Mouse (Mus musculus) left cerebral cortex, postnatal 14 days (tissue): ENCODE results near the gene Ssc5d. TPM values are rescaled to one million over a fixed set of nuclear protein-coding genes. Genes with fewer than 3 reads are reported as not detected.
"Not testable (repeated sequence)": the region's sequence is repeated elsewhere in the genome, so short reads cannot be mapped to it uniquely, and the experiment has no call there.

Source experiments
- DNase-seq, 2 experiments: peaks; one replicate each; pipeline ENCODE4 v3.0.0; 2021 to 2022; ENCODE audit warnings: low spot score in 2 of 2, mixed read lengths in 1 of 2
- intact Hi-C: fragments of 180-260 bp; cut with DNase I; formaldehyde crosslinking; loops from one replicate; pipeline ENCODE4 v1.15.1; 2025
- long read RNA-seq, 2 experiments: library from polyadenylated mRNA; stranded (forward); transcript quantifications; one replicate each; pipeline ENCODE4 v2.0.0; 2021
- total RNA-seq, 2 experiments: library from RNA; stranded (reverse); gene quantifications; 2 replicates each; pipeline ENCODE4 v1.2.3; 2021

Ssc5d gene
- total RNA-seq = 1 to 10 TPM; 2.3 to 2.9 TPM
- long read RNA-seq, experiment 1 = 0 reads
- long read RNA-seq, experiment 2, partial matches to known transcripts = 1 of 1 reads
- long read RNA-seq, experiment 2, other reads (novel, unspliced or antisense) = 0 of 1 reads

GRCm38 (mm10) chr7:4925441-4926381 lies at the start of gene Ssc5d:
Gene Ssc5d, plus strand, starts transcription at chr7:4925785.
- peak in 1 of 2 experiments; percentile 45 for DNase-seq
- intact Hi-C loops = no loop called here

- intact Hi-C loops = no loop called here
- DNase-seq = peak; percentile 82 to 90
These were observed 48.8 kb upstream of the Ssc5d start, which contains the start of gene Isoc2a for GRCm38 (mm10) chr7:4876753-4877221. Gene Isoc2a, plus strand, starts transcription at chr7:4877153.

- no peak for DNase-seq
- intact Hi-C loops = no loop called here
These were observed 48.4 kb upstream of the Ssc5d start for GRCm38 (mm10) chr7:4877226-4877625.

GRCm38 (mm10) chr7:4878186-4878585 lies 47.4 kb upstream of the Ssc5d start:
- no peak for DNase-seq
- intact Hi-C loops = no loop called here

- intact Hi-C loops, DNase-seq: not testable (repeated sequence)
These were observed 46.5 kb upstream of the Ssc5d start for GRCm38 (mm10) chr7:4879036-4879435.

- no peak for DNase-seq
- intact Hi-C loops = no loop called here
These were observed 38.9 kb upstream of the Ssc5d start for GRCm38 (mm10) chr7:4886680-4887079.

- intact Hi-C loops = no loop called here
These were observed 30.4 kb upstream of the Ssc5d start for GRCm38 (mm10) chr7:4895186-4895585.

GRCm38 (mm10) chr7:4898851-4899648 lies 26.5 kb upstream of the Ssc5d start:
- no peak for DNase-seq
- intact Hi-C loops = no loop called here

More at GRCm38 (mm10) chr7:4895186-4895585, 30.4 kb upstream of the Ssc5d start:
- DNase-seq = no peak

GRCm38 (mm10) chr7:4899649-4900522 lies 25.7 kb upstream of the Ssc5d start:
- intact Hi-C loops = no loop called here
- DNase-seq = no peak

GRCm38 (mm10) chr7:4900523-4900851 lies 25.1 kb upstream of the Ssc5d start:
- DNase-seq = no peak
- intact Hi-C loops = no loop called here

- DNase-seq = no peak
- intact Hi-C loops = no loop called here
These were observed 24.4 kb upstream of the Ssc5d start for GRCm38 (mm10) chr7:4901171-4901570.

GRCm38 (mm10) chr7:4902404-4902803 lies 23.2 kb upstream of the Ssc5d start:
- intact Hi-C loops = no loop called here
- DNase-seq = no peak

- intact Hi-C loops = no loop called here
- no peak for DNase-seq
These were observed 19.1 kb upstream of the Ssc5d start, which contains the start of gene Gm36210 for GRCm38 (mm10) chr7:4906466-4906950. Gene Gm36210, minus strand, starts transcription at chr7:4906516.

- peak; percentile 71 to 76 for DNase-seq
- intact Hi-C loops = no loop called here
These were observed 14.0 kb upstream of the Ssc5d start for GRCm38 (mm10) chr7:4911561-4911960.

- intact Hi-C loops = no loop called here
- DNase-seq = no peak
These were observed 13.3 kb upstream of the Ssc5d start for GRCm38 (mm10) chr7:4912248-4912647.

- peak; percentile 94 to 95 for DNase-seq
- intact Hi-C loops = no loop called here
These were observed 10.4 kb upstream of the Ssc5d start, which contains the start of gene Zfp628 for GRCm38 (mm10) chr7:4915007-4915665. Gene Zfp628, plus strand, starts transcription at chr7:4915217.

- DNase-seq = peak in 1 of 2 experiments; percentile 47
- intact Hi-C loops = no loop called here
These were observed 9.7 kb upstream of the Ssc5d start for GRCm38 (mm10) chr7:4915669-4916416.

- no peak for DNase-seq
- intact Hi-C loops = no loop called here
These were observed 8.1 kb upstream of the Ssc5d start for GRCm38 (mm10) chr7:4917494-4917893.
